ENCODE assay signal across 18 mouse cellular contexts in the genomic region with DNA sequence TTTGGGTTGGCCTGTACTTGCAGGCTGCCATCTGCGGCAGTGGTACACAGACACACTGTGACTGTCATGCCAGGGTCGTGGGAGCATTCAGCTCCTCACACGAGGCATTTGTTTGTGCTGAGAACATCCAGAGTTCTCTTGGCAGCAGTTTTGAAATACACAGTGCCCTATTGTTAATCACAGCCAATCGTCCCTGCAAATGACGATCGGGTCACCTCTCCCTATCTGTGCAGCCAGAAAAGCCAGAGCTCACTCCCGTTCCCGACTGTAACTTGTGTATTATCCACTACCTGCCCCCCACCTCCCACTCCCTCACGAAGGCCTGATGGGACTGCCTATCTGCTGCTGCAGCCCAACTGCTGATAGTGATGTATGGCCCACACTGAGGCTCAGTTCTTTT.
DNase-seq lines count a peak whose midpoint lies in the region; ATAC-seq and TF ChIP-seq lines count a peak whose summit lies in the region.
"Had no signal": no experiment of that assay in that cellular context is flagged by ENCODE, and none has a peak within 500 bp of the region (broad histone marks: within the 10 kb centered on the region; RNA-seq: fewer than 3 reads in every experiment).

No protein-coding gene starts in this region.

- 57% methylated on average over 9 of the region's 9 CpGs for WGBS in intestine, embryonic 16.5 days

- H3K27me3 ChIP-seq in intestine, embryonic 16.5 days (replicated peaks; ENCODE audit: control insufficient read depth, insufficient read depth, low read length) = no peaks in the 10 kb centered on the region
- H3K27me3 ChIP-seq: midbrain, embryonic 12.5 days had no signal

- no peak overlapping the region for H3K4me3 ChIP-seq in layer of hippocampus, adult 2 months
- H3K4me3 ChIP-seq in intestine, embryonic 16.5 days (ENCODE audit: low read length) = no peak overlapping the region
- H3K4me3 ChIP-seq: heart, embryonic 10.5 days; liver, embryonic 12.5 days; midbrain, embryonic 12.5 days had no signal

- no peak overlapping the region for H3K4me2 ChIP-seq in intestine, embryonic 16.5 days (ENCODE audit: low read depth, low read length)
- H3K4me2 ChIP-seq: liver, embryonic 12.5 days; midbrain, embryonic 12.5 days had no signal

- ATAC-seq in intestine, embryonic 16.5 days = no peak
- ATAC-seq: CD4-positive, CD25-positive, alpha-beta regulatory T cell, adult 4 months; liver, embryonic 12.5 days; lung, postnatal 0 days had no signal

- no peak for DNase-seq in layer of hippocampus, adult 2 months (ENCODE audit: low spot score in 2 of 2)
- DNase-seq in layer of hippocampus, postnatal 10 days (ENCODE audit: low spot score in 2 of 2) = no peak
- DNase-seq in Muller cell, postnatal 12 days (ENCODE audit: inconsistent ontology term) = peak; percentile 64
- peak; percentile 73 for DNase-seq in brain, embryonic 14.5 days (ENCODE audit: low read depth)
- DNase-seq in layer of hippocampus, adult 8-10 months (ENCODE audit: low spot score in 2 of 2) = peak; percentile 50 to 56
- no peak for DNase-seq in gastrocnemius, adult 18-20 months (ENCODE audit: low spot score)
- no peak for DNase-seq in spleen, adult 12 weeks (ENCODE audit: low spot score)
- DNase-seq: cerebellum, adult 11 months; heart, postnatal 36 days; kidney, adult 2 months; kidney, postnatal 4 days; thymus, postnatal 4 days had no signal

- peaks cover 2% of the 10 kb centered on the region; the same call in 1 of the 2 replicates for H3K4me1 ChIP-seq in intestine, embryonic 16.5 days (ENCODE audit: control insufficient read depth, insufficient read depth, low read length)
- H3K4me1 ChIP-seq: liver, embryonic 12.5 days had no signal

- H3K9ac ChIP-seq in intestine, embryonic 16.5 days (ENCODE audit: low read depth, low read length) = no peak overlapping the region
- H3K9ac ChIP-seq: liver, embryonic 12.5 days; midbrain, embryonic 12.5 days had no signal

- H3K9me3 ChIP-seq in intestine, embryonic 16.5 days (ENCODE audit: control insufficient read depth, low read length) = no peaks in the 10 kb centered on the region
- H3K9me3 ChIP-seq: heart, embryonic 10.5 days; liver, embryonic 12.5 days had no signal

- peak overlapping the region; percentile 77 for H3K27ac ChIP-seq in layer of hippocampus, adult 2 months
- H3K27ac ChIP-seq in intestine, embryonic 16.5 days (ENCODE audit: low read length) = no peak overlapping the region
- H3K27ac ChIP-seq: heart, embryonic 10.5 days; liver, embryonic 12.5 days; midbrain, embryonic 12.5 days had no signal

- no peaks in the 10 kb centered on the region for H3K36me3 ChIP-seq in intestine, embryonic 16.5 days (ENCODE audit: control insufficient read depth, insufficient read depth, low read length)
- H3K36me3 ChIP-seq: heart, embryonic 10.5 days; liver, embryonic 12.5 days; midbrain, embryonic 12.5 days had no signal

- no peak for TF ChIP-seq CTCF in layer of hippocampus, adult 2 months (conservative IDR thresholded peaks at IDR 0.05)
- TF ChIP-seq CTCF in brain, embryonic 14.5 days (IDR thresholded peaks at IDR 0.05; ENCODE audit: borderline replicate concordance, extremely low read depth, insufficient read depth, insufficient read length) = no peak

- TF ChIP-seq POLR2A in brain, embryonic 14.5 days (IDR thresholded peaks at IDR 0.05; ENCODE audit: borderline replicate concordance, extremely low read depth, insufficient read depth, insufficient read length, poor library complexity, severe bottlenecking) = no peak

Comparison
In these comparisons a context has a peak if more than half of its experiments do, and no peak if none do; other contexts are left out.
1. DNase-seq: peak in Muller cell, postnatal 12 days (single experiment), brain, embryonic 14.5 days (single experiment) and layer of hippocampus, adult 8-10 months (2 of 2); none in layer of hippocampus, adult 2 months (0 of 2), layer of hippocampus, postnatal 10 days (0 of 2), gastrocnemius, adult 18-20 months (single experiment) and spleen, adult 12 weeks (single experiment).